Mouse (Mus musculus) intestine, embryonic 14.5 days (tissue): Measurements from ENCODE around the gene Megf6. TPM values are rescaled to one million over a fixed set of nuclear protein-coding genes. Genes with fewer than 3 reads are reported as not detected.

Source experiments
- ATAC-seq: fragments of 200-750 bp; cut with Nextera tagmentation; replicated peaks from 2 replicates; pipeline ENCODE4 v1.8.0; 2017; ENCODE audit warnings: low read depth, moderate number of reproducible peaks, moderate TSS enrichment, moderate library complexity; ENCODE audit not compliant: low FRiP score, low TSS enrichment
- DNase-seq: peaks from one replicate; pipeline ENCODE4 v3.0.0-alpha.2; 2018; ENCODE audit warnings: low spot score
- H3K27ac ChIP-seq: fragments of 300-500 bp; sonication (generic); 2 replicates; pipeline ENCODE4 v1.5.1; 2014; ENCODE audit warnings: low read depth, mild to moderate bottlenecking, control low read depth
- H3K27me3 ChIP-seq: fragments of 300-500 bp; sonication (generic); replicated peaks from 2 replicates; pipeline ENCODE4 v1.6.1; 2014; ENCODE audit warnings: low read length, control low read depth; ENCODE audit not compliant: control insufficient read depth, insufficient read depth
- H3K36me3 ChIP-seq: fragments of 300-500 bp; sonication (generic); 2 replicates; pipeline ENCODE4 v1.6.1; 2014; ENCODE audit warnings: low read length, control low read depth; ENCODE audit not compliant: control insufficient read depth, insufficient read depth
- H3K4me1 ChIP-seq: fragments of 300-500 bp; sonication (generic); replicated peaks from 2 replicates; pipeline ENCODE4 v1.6.1; 2014; ENCODE audit warnings: low read length, control low read depth, mixed read lengths; ENCODE audit not compliant: control insufficient read depth, insufficient read depth
- H3K4me2 ChIP-seq: fragments of 300-500 bp; sonication (generic); 2 replicates; pipeline ENCODE4 v1.6.1; 2014; ENCODE audit warnings: low read length
- H3K4me3 ChIP-seq: fragments of 300-500 bp; sonication (generic); 2 replicates; pipeline ENCODE4 v1.5.1; 2014; ENCODE audit warnings: low read depth, low read length, control low read depth, mixed read lengths
- H3K9ac ChIP-seq: fragments of 300-500 bp; sonication (generic); 2 replicates; pipeline ENCODE4 v1.6.1; 2014; ENCODE audit warnings: mild to moderate bottlenecking, low read length
- H3K9me3 ChIP-seq: fragments of 300-500 bp; sonication (generic); 2 replicates; pipeline ENCODE4 v1.6.1; 2016; ENCODE audit warnings: low read length, control low read depth; ENCODE audit not compliant: control insufficient read depth
- WGBS: fragments of 180-500 bp; shearing (Covaris S2); extraction: QIAGEN DNeasy Blood & Tissue Kit; methylation state at CpG from one replicate; pipeline ENCODE4 v1.1.7; 2014; 5-methylcytosine and 5-hydroxymethylcytosine counted together
- polyA plus RNA-seq: library from polyadenylated mRNA; unstranded; fragments of >200 nt; fragmentation: Nextera tagmentation; extraction: Ambion mirVana; gene quantifications from 2 replicates; pipeline ENCODE4 v1.2.1, GENCODE M21; 2014

The Megf6 gene
- polyA plus RNA-seq, 1 experiment from 2014 or later: 17.1 TPM

GRCm38 (mm10) chr4:154170021-154170420 lies 509 bp upstream of the Megf6 start:
- Histone ChIP-seq H3K36me3 (no peaks in the 10 kb centered on the region), H3K4me1 (peaks cover 6% of the 10 kb centered on the region; the same call in 1 of the 2 replicates), H3K27me3 (peaks cover 52% of the 10 kb centered on the region), H3K9me3 (0 out of 2 replicates have a peak, but pooled peaks cover 2% of the 10 kb centered on the region), H3K9ac (no peak overlapping the region), H3K4me3 (peak overlapping the region; percentile 53), H3K4me2 (peak overlapping the region; percentile 97), H3K27ac (no peak overlapping the region)
- peak; percentile 56 for DNase-seq
- 4% methylated on average over 15 of the region's 15 CpGs for WGBS
- ATAC-seq: peak; percentile 16; the same call in 1 of the 2 replicates

GRCm38 (mm10) chr4:154171151-154171930 lies 811 bp downstream of the Megf6 start:
- H3K27me3 ChIP-seq: peaks cover 52% of the 10 kb centered on the region
- peak overlapping the region; percentile 5 for H3K9ac ChIP-seq
- DNase-seq: peak; percentile 74
- no peaks in the 10 kb centered on the region for H3K36me3 ChIP-seq
- 2% methylated on average over 37 of the region's 37 CpGs for WGBS
- H3K27ac ChIP-seq: no peak overlapping the region
- peaks cover 6% of the 10 kb centered on the region; the same call in 1 of the 2 replicates for H3K4me1 ChIP-seq
- 0 out of 2 replicates have a peak, but pooled peaks cover 2% of the 10 kb centered on the region for H3K9me3 ChIP-seq
- peak overlapping the region; percentile 53 for H3K4me3 ChIP-seq
- peak overlapping the region; percentile 97 for H3K4me2 ChIP-seq
- ATAC-seq: 0 out of 2 replicates have a peak, but pooled peaks have one; percentile 2

GRCm38 (mm10) chr4:154171931-154172604 lies 1.5 kb downstream of the Megf6 start:
- Histone ChIP-seq H3K4me2 (peak overlapping the region; percentile 97), H3K4me1 (peaks cover 6% of the 10 kb centered on the region; the same call in 1 of the 2 replicates), H3K9ac (no peak overlapping the region), H3K36me3 (no peaks in the 10 kb centered on the region), H3K27ac (no peak overlapping the region), H3K4me3 (peak overlapping the region; percentile 53), H3K27me3 (peaks cover 52% of the 10 kb centered on the region), H3K9me3 (no peaks in the 10 kb centered on the region)
- DNase-seq: no peak
- no peak for ATAC-seq
- 45% methylated on average over 13 of the region's 13 CpGs for WGBS

GRCm38 (mm10) chr4:154177257-154177656 lies 6.7 kb downstream of the Megf6 start:
- ATAC-seq (no peak), DNase-seq (no peak)
- Histone ChIP-seq H3K4me3 (no peak overlapping the region), H3K27me3 (peaks cover 12% of the 10 kb centered on the region), H3K27ac (no peak overlapping the region), H3K4me2 (no peak overlapping the region), H3K9me3 (no peaks in the 10 kb centered on the region), H3K4me1 (no peaks in the 10 kb centered on the region), H3K9ac (no peak overlapping the region), H3K36me3 (no peaks in the 10 kb centered on the region)
- WGBS: 50% methylated on average over 8 of the region's 8 CpGs

- DNase-seq (no peak), ATAC-seq (no peak)
- no peaks in the 10 kb centered on the region for H3K27me3 ChIP-seq
- no peak overlapping the region for H3K4me3 ChIP-seq
- H3K9me3 ChIP-seq: no peaks in the 10 kb centered on the region
- no peak overlapping the region for H3K4me2 ChIP-seq
- no peaks in the 10 kb centered on the region for H3K4me1 ChIP-seq
- no peak overlapping the region for H3K27ac ChIP-seq
- H3K36me3 ChIP-seq: no peaks in the 10 kb centered on the region
- no peak overlapping the region for H3K9ac ChIP-seq
- WGBS: 48% methylated on average over 7 of the region's 7 CpGs
Measured at GRCm38 (mm10) chr4:154181001-154181400, 10.5 kb downstream of the Megf6 start.

GRCm38 (mm10) chr4:154183566-154183965 lies 13.0 kb downstream of the Megf6 start:
- Histone ChIP-seq H3K27me3 (no peaks in the 10 kb centered on the region), H3K9ac (no peak overlapping the region), H3K4me1 (no peaks in the 10 kb centered on the region), H3K9me3 (no peaks in the 10 kb centered on the region), H3K27ac (no peak overlapping the region), H3K4me3 (no peak overlapping the region), H3K4me2 (no peak overlapping the region), H3K36me3 (no peaks in the 10 kb centered on the region)
- 73% methylated on average over 5 of the region's 5 CpGs for WGBS
- no peak for ATAC-seq
- DNase-seq: no peak

GRCm38 (mm10) chr4:154185001-154185400 lies 14.5 kb downstream of the Megf6 start:
- Histone ChIP-seq H3K4me1 (no peaks in the 10 kb centered on the region), H3K36me3 (no peaks in the 10 kb centered on the region), H3K4me2 (no peak overlapping the region), H3K27me3 (no peaks in the 10 kb centered on the region), H3K4me3 (no peak overlapping the region), H3K9me3 (no peaks in the 10 kb centered on the region), H3K27ac (no peak overlapping the region), H3K9ac (no peak overlapping the region)
- DNase-seq (no peak), ATAC-seq (no peak)
- 74% methylated on average over 5 of the region's 5 CpGs for WGBS

GRCm38 (mm10) chr4:154186002-154186537 lies 15.5 kb downstream of the Megf6 start:
- DNase-seq (no peak), ATAC-seq (no peak)
- no peaks in the 10 kb centered on the region for H3K9me3 ChIP-seq
- H3K27me3 ChIP-seq: no peaks in the 10 kb centered on the region
- no peaks in the 10 kb centered on the region for H3K4me1 ChIP-seq
- 47% methylated on average over 11 of the region's 11 CpGs for WGBS
- H3K9ac ChIP-seq: no peak overlapping the region
- no peak overlapping the region for H3K4me3 ChIP-seq
- H3K36me3 ChIP-seq: no peaks in the 10 kb centered on the region
- no peak overlapping the region for H3K4me2 ChIP-seq
- no peak overlapping the region for H3K27ac ChIP-seq
